Mouse (Mus musculus): ENCODE results near the gene S1pr5. TPM values are rescaled to one million over a fixed set of nuclear protein-coding genes. Genes with fewer than 3 reads are reported as not detected.
"Not testable (repeated sequence)": the region's sequence is repeated elsewhere in the genome, so short reads cannot be mapped to it uniquely, and the experiment has no call there.

Gene S1pr5
- polyA plus RNA-seq (2015; fragmentation: Nextera tagmentation; extraction: Ambion mirVana): 0.06 and 0.07 TPM in 2 replicates

DNA sequence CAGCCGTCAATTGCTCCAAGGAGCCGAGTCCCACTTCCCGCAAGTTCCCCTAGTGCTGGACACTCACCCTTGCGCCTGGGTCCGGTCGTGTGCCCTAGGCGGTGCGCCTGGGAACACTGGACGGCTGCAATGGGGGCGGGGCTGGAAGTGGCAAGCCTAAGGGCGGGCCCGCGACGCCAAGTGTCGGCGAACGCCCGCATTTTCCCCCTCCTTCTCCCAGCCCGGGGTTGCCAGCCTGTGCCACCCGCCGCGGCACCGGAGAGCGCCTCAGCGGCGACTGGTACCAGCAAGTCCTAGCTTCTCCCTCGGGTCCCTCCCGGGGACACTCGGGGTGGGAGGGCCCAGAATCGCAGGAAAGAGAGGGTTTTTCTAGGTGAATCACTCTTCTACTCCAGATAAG lies at the start of gene S1pr5:
Gene S1pr5, minus strand, starts transcription at position 118 of the 400 bp plus-strand sequence.
- no peaks in the 10 kb centered on the region for H3K36me3 ChIP-seq (replicated peaks)
- H3K4me2 ChIP-seq: peak within 1 kb of the TSS; percentile 59
- H3K9ac ChIP-seq: no peak within 1 kb of the TSS
- H3K27me3 ChIP-seq: peaks cover 100% of the 10 kb centered on the region
- peak within 1 kb of the TSS; percentile 32 for H3K4me3 ChIP-seq (replicated peaks)
- 3% methylated on average over 30 of the region's 30 CpGs for WGBS (ENCODE audit: insufficient replicate concordance)
- peaks cover 43% of the 10 kb centered on the region for H3K4me1 ChIP-seq (replicated peaks)
- H3K27ac ChIP-seq (replicated peaks): no peak within 1 kb of the TSS
- no peak for ATAC-seq (ENCODE audit: insufficient read depth)
- H3K9me3 ChIP-seq (replicated peaks): no peaks in the 10 kb centered on the region

DNA sequence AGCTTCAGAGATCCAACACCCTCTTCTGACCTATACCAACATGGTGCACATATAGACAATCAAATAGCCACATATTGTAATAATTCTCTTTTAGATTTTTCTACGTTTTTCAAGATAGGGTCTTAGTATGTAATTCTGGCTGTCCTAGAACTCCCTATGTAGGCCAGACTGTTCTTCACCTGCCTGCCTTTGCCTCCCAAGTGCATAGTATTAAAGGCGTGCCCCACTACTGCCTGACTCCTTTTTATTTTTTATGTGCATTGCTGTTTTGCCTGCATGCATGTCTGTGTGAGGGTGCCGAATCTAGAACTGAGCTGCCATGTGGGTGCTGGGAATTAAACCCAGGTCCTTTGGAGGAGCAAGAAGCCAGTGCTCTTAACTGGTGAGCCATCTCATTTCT lies 44.0 kb upstream of the S1pr5 start:
- Histone ChIP-seq H3K4me2 (peak overlapping the region; percentile 90), H3K27ac (replicated peaks) (peak overlapping the region; percentile 96), H3K4me1 (replicated peaks) (peaks cover 33% of the 10 kb centered on the region), H3K9ac (peak overlapping the region; percentile 81), H3K36me3 (replicated peaks) (peaks cover 13% of the 10 kb centered on the region), H3K4me3 (replicated peaks) (peak overlapping the region; percentile 93), H3K27me3 (peaks cover 4% of the 10 kb centered on the region; the same call in 1 of the 2 replicates), H3K9me3 (replicated peaks) (no peaks in the 10 kb centered on the region)
- no peak for ATAC-seq (ENCODE audit: insufficient read depth)
- 63% methylated on average over 3 of the region's 3 CpGs for WGBS (ENCODE audit: insufficient replicate concordance)

DNA sequence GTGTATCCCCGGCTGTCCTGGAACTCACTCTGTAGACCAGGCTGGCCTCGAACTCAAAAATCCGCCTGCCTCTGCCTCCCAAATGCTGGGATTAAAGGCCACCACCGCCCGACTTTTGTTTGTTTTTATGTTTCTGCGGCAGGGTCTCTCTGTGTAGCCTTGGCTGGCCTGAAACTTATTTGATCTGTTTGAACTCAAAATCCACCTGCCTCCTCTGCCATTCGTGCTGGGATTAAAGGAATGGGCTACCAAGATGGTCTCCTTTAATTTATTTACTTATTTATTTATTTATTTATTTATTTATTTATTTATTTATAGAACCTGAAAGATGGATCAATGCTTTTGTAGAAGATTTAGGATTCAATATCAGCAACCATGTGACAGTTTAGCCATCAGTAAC lies 43.6 kb upstream of the S1pr5 start:
- WGBS (ENCODE audit: insufficient replicate concordance): 8% methylated on average over 7 of the region's 7 CpGs
- H3K9me3 ChIP-seq (replicated peaks); ATAC-seq (ENCODE audit: insufficient read depth); H3K27me3 ChIP-seq: not testable (repeated sequence)
- Histone ChIP-seq H3K27ac (replicated peaks) (peak overlapping the region; percentile 96), H3K4me3 (replicated peaks) (peak overlapping the region; percentile 93), H3K9ac (peak overlapping the region; percentile 81), H3K36me3 (replicated peaks) (peaks cover 13% of the 10 kb centered on the region), H3K4me1 (replicated peaks) (peaks cover 37% of the 10 kb centered on the region), H3K4me2 (peak overlapping the region; percentile 90)

DNA sequence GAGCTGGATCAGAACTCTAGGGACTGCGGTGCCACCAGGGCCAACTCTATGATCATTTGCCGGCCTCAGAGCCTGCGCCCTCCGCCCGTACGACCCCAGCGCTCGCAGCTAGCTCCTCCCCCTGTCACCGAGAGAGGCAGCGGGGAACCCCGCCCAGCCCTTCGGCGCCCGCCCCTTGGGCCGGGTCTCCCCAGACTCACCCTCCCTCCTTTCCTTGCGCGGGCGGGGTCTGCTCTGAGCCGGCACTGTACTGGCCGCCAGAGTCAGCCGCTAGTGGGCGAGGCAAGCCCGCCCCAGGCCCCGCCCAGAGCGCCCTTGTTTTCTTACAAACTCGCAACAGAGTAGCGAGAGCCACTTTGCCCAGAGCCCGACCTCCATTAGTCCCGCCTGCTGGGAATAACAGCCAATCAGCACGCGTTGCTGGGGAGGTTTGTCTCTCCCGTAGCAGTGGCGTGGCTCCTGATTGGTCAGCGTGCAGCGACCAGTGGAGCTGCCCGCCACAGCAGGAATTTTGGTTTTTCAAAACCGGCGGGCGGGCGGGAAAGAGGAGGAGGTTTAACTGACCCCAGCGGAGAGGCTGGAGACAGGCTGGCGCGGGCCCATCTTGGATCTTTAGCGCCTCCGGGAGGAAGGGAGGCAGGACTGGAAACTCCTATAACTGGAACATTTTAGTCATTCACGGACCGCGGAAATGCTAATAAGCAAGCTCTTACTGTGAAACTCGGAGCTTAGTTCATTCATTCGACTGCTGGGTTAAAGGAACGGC lies 43.0 kb upstream of the S1pr5 start, which contains the start of gene Cdkn2d:
Gene Cdkn2d, minus strand, starts transcription at position 386 of the 766 bp plus-strand sequence.
- peak; percentile 88 for ATAC-seq (ENCODE audit: insufficient read depth)
- peak within 1 kb of the TSS; percentile 96 for H3K27ac ChIP-seq (replicated peaks)
- H3K4me1 ChIP-seq (replicated peaks): peaks cover 43% of the 10 kb centered on the region
- peak within 1 kb of the TSS; percentile 95 for H3K9ac ChIP-seq
- H3K4me3 ChIP-seq (replicated peaks): peak within 1 kb of the TSS; percentile 93
- H3K4me2 ChIP-seq: peak within 1 kb of the TSS; percentile 90
- no peaks in the 10 kb centered on the region for H3K9me3 ChIP-seq (replicated peaks)
- peaks cover 18% of the 10 kb centered on the region for H3K36me3 ChIP-seq (replicated peaks)
- WGBS (ENCODE audit: insufficient replicate concordance): 1% methylated on average over 51 of the region's 51 CpGs
- peaks cover 2% of the 10 kb centered on the region; the same call in 1 of the 2 replicates for H3K27me3 ChIP-seq

DNA sequence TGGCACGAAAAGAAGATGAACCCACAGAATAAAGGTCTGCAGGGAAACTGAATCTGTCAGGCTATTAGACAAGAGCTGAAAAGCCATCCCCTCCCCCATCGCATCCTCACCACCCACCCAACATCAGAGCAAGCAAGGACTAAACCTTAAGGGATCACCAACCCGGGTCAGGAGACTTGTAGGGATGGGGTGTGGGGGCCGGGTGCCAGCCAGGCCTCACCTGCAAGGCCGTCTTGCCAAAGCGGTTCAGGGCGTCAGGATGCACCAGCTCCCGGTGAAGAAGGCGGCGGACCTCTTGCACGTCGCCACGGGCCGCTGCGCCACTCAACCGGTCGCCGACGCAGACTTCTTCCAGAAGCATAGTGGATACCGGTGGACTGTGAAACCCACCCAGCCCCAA lies 42.3 kb upstream of the S1pr5 start:
- Histone ChIP-seq H3K27ac (replicated peaks) (peak overlapping the region; percentile 96), H3K9me3 (replicated peaks) (no peaks in the 10 kb centered on the region), H3K4me1 (replicated peaks) (peaks cover 48% of the 10 kb centered on the region), H3K4me3 (replicated peaks) (peak overlapping the region; percentile 93), H3K36me3 (replicated peaks) (peaks cover 23% of the 10 kb centered on the region), H3K27me3 (no peaks in the 10 kb centered on the region), H3K4me2 (peak overlapping the region; percentile 90), H3K9ac (peak overlapping the region; percentile 95)
- WGBS (ENCODE audit: insufficient replicate concordance): under 1% methylated on average over 20 of the region's 20 CpGs
- peak; percentile 2 for ATAC-seq (ENCODE audit: insufficient read depth)

DNA sequence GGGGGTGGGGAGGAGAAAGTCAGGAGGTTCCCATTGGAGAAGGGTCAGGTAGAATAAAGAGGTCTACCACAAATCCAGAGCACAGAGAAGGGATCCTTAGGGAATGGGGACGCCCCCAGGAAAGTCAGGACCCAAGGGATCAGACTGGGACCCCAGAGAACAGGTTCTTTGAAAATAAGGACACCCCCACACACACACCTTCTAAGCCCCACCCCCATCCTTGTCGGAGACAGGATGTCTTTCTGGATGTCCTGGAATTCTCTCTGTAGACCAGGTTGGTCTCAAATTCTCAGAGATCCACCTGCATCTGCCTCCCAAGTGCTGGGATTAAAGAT lies 41.1 kb upstream of the S1pr5 start:
- peaks cover 36% of the 10 kb centered on the region for H3K36me3 ChIP-seq (replicated peaks)
- peaks cover 58% of the 10 kb centered on the region for H3K4me1 ChIP-seq (replicated peaks)
- H3K9me3 ChIP-seq (replicated peaks): no peaks in the 10 kb centered on the region
- no peak for ATAC-seq (ENCODE audit: insufficient read depth)
- H3K27ac ChIP-seq (replicated peaks): peak overlapping the region; percentile 96
- H3K27me3 ChIP-seq: no peaks in the 10 kb centered on the region
- peak overlapping the region; percentile 93 for H3K4me3 ChIP-seq (replicated peaks)
- H3K9ac ChIP-seq: peak overlapping the region; percentile 95
- whole genome bisulfite sequencing (ENCODE audit: insufficient replicate concordance): 51% methylated on average over 2 of the region's 2 CpGs
- H3K4me2 ChIP-seq: peak overlapping the region; percentile 90

DNA sequence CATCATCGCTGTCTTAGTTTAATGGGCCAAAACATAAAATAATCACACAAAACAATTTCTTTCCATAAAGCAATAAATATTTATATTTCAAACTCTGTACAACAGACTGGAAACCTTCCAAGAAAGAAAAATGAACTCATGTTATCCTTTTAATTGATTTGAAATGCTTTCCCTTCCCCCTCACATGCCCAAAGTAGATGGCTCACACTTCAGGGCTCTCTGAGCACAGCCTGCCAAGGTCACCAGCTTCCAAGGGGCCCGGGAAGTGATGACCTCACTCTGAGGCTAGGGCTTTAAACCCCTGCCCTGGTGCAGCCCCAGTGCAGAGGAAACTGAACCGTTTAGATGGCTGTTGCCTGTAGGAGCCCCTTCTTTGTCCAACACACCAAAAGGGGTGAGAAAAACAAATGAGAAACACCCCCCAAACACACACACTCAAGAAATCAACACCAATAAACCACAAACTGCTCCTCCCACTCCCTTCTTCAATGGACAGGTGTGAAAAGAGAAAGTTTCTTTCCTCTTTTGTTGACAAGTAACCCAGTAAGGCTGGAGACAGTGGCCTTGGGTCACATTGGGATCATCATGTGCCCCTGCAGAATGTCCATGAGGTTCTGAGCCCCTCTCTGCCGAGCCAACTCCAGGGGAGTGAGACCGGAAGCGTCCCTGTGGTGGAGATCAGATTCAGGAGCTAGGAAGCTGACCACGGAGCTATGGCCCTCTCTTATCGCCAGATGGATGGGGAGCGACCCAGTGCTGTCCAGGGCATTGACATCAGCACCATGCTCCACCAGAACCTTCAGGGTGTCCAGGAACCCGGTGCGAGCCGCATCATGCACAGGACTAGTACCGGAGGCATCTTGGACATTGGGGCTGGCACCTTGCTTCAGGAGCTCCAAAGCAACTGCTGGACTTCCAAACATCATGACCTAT lies 40.4 kb upstream of the S1pr5 start:
- Histone ChIP-seq H3K4me2 (peak overlapping the region; percentile 90), H3K27me3 (no peaks in the 10 kb centered on the region), H3K4me3 (replicated peaks) (peak overlapping the region; percentile 93), H3K9me3 (replicated peaks) (no peaks in the 10 kb centered on the region), H3K9ac (peak overlapping the region; percentile 95), H3K36me3 (replicated peaks) (peaks cover 42% of the 10 kb centered on the region), H3K27ac (replicated peaks) (peak overlapping the region; percentile 96), H3K4me1 (replicated peaks) (peaks cover 62% of the 10 kb centered on the region)
- ATAC-seq (ENCODE audit: insufficient read depth): no peak
- whole genome bisulfite sequencing (ENCODE audit: insufficient replicate concordance): 58% methylated on average over 13 of the region's 13 CpGs

DNA sequence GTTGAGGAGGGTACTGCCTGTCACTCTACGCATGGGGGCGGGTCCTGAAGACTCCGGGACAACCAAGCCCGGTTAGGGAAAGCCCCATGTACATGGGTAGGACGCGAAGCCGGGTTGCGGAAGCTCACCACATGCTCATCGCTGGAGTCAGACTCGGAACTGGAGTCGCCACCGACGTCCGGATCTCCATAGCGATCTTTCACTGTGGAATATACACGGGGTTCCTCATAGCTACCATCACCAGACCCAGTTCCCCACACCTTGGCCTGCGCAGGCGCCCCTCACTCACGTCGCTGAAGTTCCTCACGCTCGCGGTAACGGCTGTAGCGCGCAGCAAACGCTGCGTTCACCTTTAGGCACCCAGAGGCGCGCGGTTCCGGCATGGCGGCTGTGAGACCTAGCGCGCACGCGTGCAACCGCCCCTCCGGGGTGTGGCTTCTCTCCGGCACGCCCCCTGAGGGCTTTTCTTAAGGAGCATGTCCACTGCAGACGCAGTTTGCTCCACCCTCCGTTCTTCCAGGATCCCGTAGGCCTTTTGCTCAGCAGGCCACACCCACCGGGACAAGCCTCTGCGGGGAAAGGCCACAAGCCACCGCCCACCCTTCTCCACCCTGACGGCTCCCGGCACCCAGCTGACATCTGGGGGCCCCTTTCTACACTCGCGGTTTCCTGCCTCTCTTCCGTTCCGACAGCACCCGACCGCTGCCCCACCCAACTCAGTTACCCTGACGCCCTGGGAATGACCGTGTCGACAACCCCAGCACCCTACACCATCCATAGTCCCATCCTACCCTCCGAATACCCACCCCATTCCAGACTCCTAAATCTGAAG lies 39.5 kb upstream of the S1pr5 start, which contains the start of gene Kri1:
Gene Kri1, minus strand, starts transcription at position 399 of the 832 bp plus-strand sequence.
- no peaks in the 10 kb centered on the region for H3K9me3 ChIP-seq (replicated peaks)
- H3K4me1 ChIP-seq (replicated peaks): peaks cover 61% of the 10 kb centered on the region
- ATAC-seq (ENCODE audit: insufficient read depth): peak; percentile 71
- H3K27me3 ChIP-seq: no peaks in the 10 kb centered on the region
- H3K27ac ChIP-seq (replicated peaks): peak within 1 kb of the TSS; percentile 96
- H3K4me2 ChIP-seq: peak within 1 kb of the TSS; percentile 90
- under 1% methylated on average over 59 of the region's 59 CpGs for WGBS (ENCODE audit: insufficient replicate concordance)
- H3K4me3 ChIP-seq (replicated peaks): peak within 1 kb of the TSS; percentile 93
- H3K9ac ChIP-seq: peak within 1 kb of the TSS; percentile 95
- H3K36me3 ChIP-seq (replicated peaks): peaks cover 47% of the 10 kb centered on the region

DNA sequence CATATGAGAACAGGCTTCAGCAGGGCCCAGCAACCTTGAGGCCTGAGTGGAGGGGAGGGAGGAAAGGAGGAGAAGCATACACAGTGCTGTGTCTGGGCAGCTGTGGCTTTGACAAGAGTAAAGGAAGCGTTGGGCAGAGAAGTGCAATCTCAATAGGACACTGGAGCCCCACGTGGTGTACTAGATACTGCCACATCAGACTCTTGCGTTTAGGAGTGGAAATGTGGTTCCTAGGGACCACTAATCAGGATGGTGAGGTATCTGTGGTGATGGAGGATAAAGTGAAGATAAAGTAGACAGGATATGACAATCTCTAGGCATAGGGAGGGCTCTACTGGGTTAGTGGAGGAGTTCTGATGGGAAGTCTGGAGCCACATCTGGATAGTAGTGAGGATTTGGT lies 38.5 kb upstream of the S1pr5 start:
- no peaks in the 10 kb centered on the region for H3K9me3 ChIP-seq (replicated peaks)
- no peak for ATAC-seq (ENCODE audit: insufficient read depth)
- H3K4me1 ChIP-seq (replicated peaks): peaks cover 51% of the 10 kb centered on the region
- peak overlapping the region; percentile 96 for H3K27ac ChIP-seq (replicated peaks)
- H3K27me3 ChIP-seq: no peaks in the 10 kb centered on the region
- H3K4me2 ChIP-seq: peak overlapping the region; percentile 90
- H3K36me3 ChIP-seq (replicated peaks): peaks cover 57% of the 10 kb centered on the region
- WGBS (ENCODE audit: insufficient replicate concordance): 10% methylated on average over 3 of the region's 3 CpGs
- H3K4me3 ChIP-seq (replicated peaks): peak overlapping the region; percentile 93
- peak overlapping the region; percentile 95 for H3K9ac ChIP-seq

DNA sequence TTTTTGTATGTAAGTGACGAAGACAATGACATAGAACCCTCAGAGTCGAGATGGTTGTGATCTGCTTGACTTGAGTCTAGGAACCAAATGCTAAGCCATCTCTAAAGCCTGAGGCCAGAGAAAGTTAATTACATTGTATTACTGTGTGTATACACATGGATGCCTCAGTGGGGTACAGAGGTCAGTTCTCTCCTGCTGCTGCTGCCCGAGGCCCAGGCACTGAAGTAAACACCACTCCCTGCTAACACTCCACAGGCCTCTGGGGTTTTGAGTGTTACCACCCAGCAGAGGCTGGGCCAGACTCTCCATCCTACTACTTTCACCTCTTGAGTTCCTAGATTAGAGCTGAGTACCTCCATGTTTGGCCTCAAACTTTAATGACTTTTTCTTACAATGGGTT lies 35.8 kb upstream of the S1pr5 start:
- H3K4me3 ChIP-seq (replicated peaks): no peak overlapping the region
- H3K4me2 ChIP-seq: no peak overlapping the region
- peaks cover 50% of the 10 kb centered on the region for H3K4me1 ChIP-seq (replicated peaks)
- no peak for ATAC-seq (ENCODE audit: insufficient read depth)
- H3K36me3 ChIP-seq (replicated peaks): peaks cover 78% of the 10 kb centered on the region
- no peak overlapping the region for H3K9ac ChIP-seq
- no peaks in the 10 kb centered on the region for H3K9me3 ChIP-seq (replicated peaks)
- H3K27ac ChIP-seq (replicated peaks): peak overlapping the region; percentile 39; the same call in 1 of the 2 replicates
- no peaks in the 10 kb centered on the region for H3K27me3 ChIP-seq
- 76% methylated on average over 3 of the region's 3 CpGs for WGBS (ENCODE audit: insufficient replicate concordance)
